Mouse (Mus musculus) spleen, adult 2 months (tissue): Measurements from ENCODE around the gene Fgfr2.

Experiments
- CTCF ChIP-seq: fragments of 200-500 bp; IDR thresholded peaks from 2 replicates; pipeline ENCODE4 v1.5.1; 2011; ENCODE audit warnings: mild to moderate bottlenecking, inconsistent platforms; ENCODE audit not compliant: insufficient read depth, insufficient read length, insufficient replicate concordance; ENCODE audit errors: extremely low read depth
- POLR2A ChIP-seq: fragments of 200-500 bp; IDR thresholded peaks from 2 replicates; pipeline ENCODE4 v1.6.1; 2011; ENCODE audit warnings: low read depth, low read length, inconsistent platforms

DNA sequence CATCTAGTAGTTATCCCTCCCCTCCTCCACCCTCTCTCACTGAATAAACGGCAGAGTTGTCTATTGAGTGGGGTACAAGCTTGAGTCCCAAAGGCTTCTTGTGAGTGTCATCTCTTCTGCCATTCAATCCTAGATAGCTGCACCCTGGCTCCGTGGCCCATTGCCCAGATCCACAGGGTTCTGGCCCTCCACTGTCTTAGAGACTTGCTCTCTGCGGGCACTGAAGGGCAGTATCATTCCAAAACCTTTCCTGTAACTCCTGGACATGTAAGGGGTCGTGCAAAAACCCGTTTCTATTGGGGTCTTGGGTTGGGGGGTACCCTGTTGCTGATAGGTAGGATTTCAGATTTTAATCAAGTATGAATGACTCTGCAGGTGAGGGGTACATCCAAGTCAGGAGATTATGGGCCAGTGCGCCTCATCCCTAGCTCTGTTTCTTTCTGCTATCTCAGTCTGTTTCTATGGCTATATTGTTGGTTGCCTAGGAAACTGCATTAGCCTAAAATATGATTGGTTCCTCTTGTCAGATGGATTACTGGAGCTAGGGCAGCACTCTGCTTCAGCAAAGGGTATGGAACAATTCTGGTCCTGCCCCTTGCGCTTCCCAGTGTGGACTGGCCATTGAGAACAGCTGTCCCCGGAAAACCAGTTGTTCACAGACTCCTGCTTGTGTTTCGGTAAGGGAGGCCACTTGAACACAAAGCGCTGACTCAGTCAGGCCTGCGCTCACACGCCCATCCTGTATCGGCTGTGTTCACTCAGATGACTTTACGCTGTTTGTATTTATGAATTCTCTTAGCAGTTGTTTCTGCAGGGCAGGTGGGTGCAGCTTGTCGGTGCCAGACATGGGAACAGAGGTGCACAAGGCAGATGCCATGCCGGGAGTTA is 2426.6 kb downstream of the Fgfr2 start:
- TF ChIP-seq CTCF (no peak), POLR2A (no peak)
